Comparison of ENCODE assay signal across 9 mouse cellular contexts in the genomic region with DNA sequence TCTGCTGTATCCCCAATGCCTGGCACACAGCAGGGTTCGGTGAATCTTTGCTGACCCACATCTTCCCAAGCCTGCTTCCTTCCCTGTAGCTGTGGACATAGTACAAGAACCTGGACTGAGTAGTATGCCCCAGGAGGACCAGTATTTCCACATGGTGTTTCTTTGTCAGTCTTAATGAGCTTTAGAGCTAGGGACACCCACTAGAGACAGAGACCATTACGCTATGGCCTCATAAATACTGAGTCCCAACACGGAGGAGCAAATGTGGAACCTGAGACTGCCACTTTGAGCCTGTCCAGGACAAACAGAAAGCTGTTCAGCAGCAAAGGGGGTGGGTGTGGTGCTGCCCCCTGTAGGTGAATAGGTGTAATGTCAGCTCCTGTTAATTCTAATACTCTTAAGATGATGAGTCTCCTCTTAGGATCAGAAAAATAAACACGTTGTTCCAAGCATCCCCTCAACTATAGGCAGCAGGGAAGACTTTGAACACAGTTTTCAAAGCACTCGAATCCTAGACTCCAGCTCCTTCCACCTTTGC. TPM values are rescaled to one million over a fixed set of nuclear protein-coding genes. Genes with fewer than 3 reads are reported as not detected.
A peak's percentile ranks its signal among the peaks of the same experiment; 100 is the strongest.
DNase-seq lines count a peak whose midpoint lies in the region; ATAC-seq and TF ChIP-seq lines count a peak whose summit lies in the region.
"Had no signal": no experiment of that assay in that cellular context is flagged by ENCODE, and none has a peak within 500 bp of the region (broad histone marks: within the 10 kb centered on the region; RNA-seq: fewer than 3 reads in every experiment).

No protein-coding gene starts in this region.

- H3K27me3 ChIP-seq in thymus, adult 2 months (ENCODE audit: control insufficient read depth, insufficient read depth, low read length) = no peaks in the 10 kb centered on the region

- DNase-seq in gastrocnemius, adult 2 months = peak; percentile 41
- DNase-seq in gastrocnemius, postnatal 36 days = no peak
- peak; percentile 13 for DNase-seq in thymus, adult 2 months
- no peak for DNase-seq in thymus, adult 18-20 months
- no peak for DNase-seq in urinary bladder, postnatal 10 days (ENCODE audit: low spot score)
- no peak for DNase-seq in kidney, adult 18-20 months

- no peak overlapping the region for H3K4me3 ChIP-seq in gastrocnemius, adult 2 months
- no peak overlapping the region for H3K4me3 ChIP-seq in thymus, adult 2 months (ENCODE audit: control insufficient read depth, insufficient read depth, low read length)
- no peak overlapping the region for H3K4me3 ChIP-seq in embryonic fibroblast, embryonic 13.5 days (ENCODE audit: insufficient read depth, low read length)
- H3K4me3 ChIP-seq: megakaryocyte, embryonic 14.5 days had no signal

- intact Hi-C loops in gastrocnemius, adult 2 months (cut with DNase I) = loop anchor here (5.0 kb wide), 1 partner anchor 45 kb away; the partner anchor contains the start of gene Kcnf1
- intact Hi-C loops in gastrocnemius, postnatal 36 days (cut with DNase I) = loop anchor here (5.0 kb wide), 1 partner anchor 45 kb away; the partner anchor contains the start of gene Kcnf1

- no peaks in the 10 kb centered on the region for H3K36me3 ChIP-seq in thymus, adult 2 months (ENCODE audit: control insufficient read depth, insufficient read depth, low read length)

- no peak for TF ChIP-seq POLR2A in thymus, adult 2 months (IDR thresholded peaks at IDR 0.05; ENCODE audit: control insufficient read depth, extremely low read depth, insufficient read depth, low read length, poor library complexity)
- no peak for TF ChIP-seq POLR2A in embryonic fibroblast, embryonic 13.5 days (IDR thresholded peaks at IDR 0.05; ENCODE audit: low read depth, low read length)

- 57% methylated on average over 5 of the region's 5 CpGs for WGBS in thymus, adult 2 months

- peak; percentile 70 for TF ChIP-seq CTCF in gastrocnemius, adult 2 months (IDR thresholded peaks at IDR 0.05)
- no peak for TF ChIP-seq CTCF in thymus, adult 2 months (IDR thresholded peaks at IDR 0.05; ENCODE audit: borderline replicate concordance, control insufficient read depth, extremely low read depth, insufficient read depth, low read length, poor library complexity)
- 0 out of 2 replicates have a peak, but pooled peaks have one; percentile 17 for TF ChIP-seq CTCF in embryonic fibroblast, embryonic 13.5 days (IDR thresholded peaks at IDR 0.05; ENCODE audit: borderline replicate concordance, insufficient read depth, low read length)

- H3K27ac ChIP-seq in gastrocnemius, adult 2 months = peak overlapping the region; percentile 44; the same call in 1 of the 2 replicates
- no peak overlapping the region for H3K27ac ChIP-seq in thymus, adult 2 months (ENCODE audit: control insufficient read depth, insufficient read depth, low read length)
- no peak overlapping the region for H3K27ac ChIP-seq in embryonic fibroblast, embryonic 13.5 days (ENCODE audit: insufficient read depth, low read length)

- no peaks in the 10 kb centered on the region for H3K4me1 ChIP-seq in thymus, adult 2 months (replicated peaks; ENCODE audit: control insufficient read depth, insufficient read depth, low read length)
- H3K4me1 ChIP-seq in embryonic fibroblast, embryonic 13.5 days (ENCODE audit: control insufficient read depth, insufficient read depth, low read length) = peaks cover 6% of the 10 kb centered on the region; the same call in 1 of the 2 replicates
- H3K4me1 ChIP-seq: megakaryocyte, embryonic 14.5 days had no signal

- no peak for ATAC-seq in megakaryocyte, adult 5-6 weeks (ENCODE audit: poor library complexity, severe bottlenecking)

RNA-seq across cellular contexts. Expression of gene Pdia6, which starts 44.4 kb away (rescaled TPM):
- total RNA-seq in gastrocnemius, adult 2 months (2021) = 10 to 100 TPM; 40.1 to 49.5 TPM
- 10 to 100 TPM; 40.6 to 45.2 TPM for total RNA-seq in gastrocnemius, postnatal 36 days (2021)
- 46.6 and 49.2 TPM in 2 replicates for polyA plus RNA-seq in thymus, adult 2 months (2012; rRNA removed)
- 372 and 380 TPM in 2 replicates for polyA plus RNA-seq in embryonic fibroblast, embryonic 13.5 days (2011; ENCODE audit: insufficient read length, low read depth, missing spikeins)
- 124 and 125 TPM in 2 replicates for total RNA-seq in megakaryocyte, adult 5-6 weeks (2015)
- 208 and 212 TPM in 2 replicates for total RNA-seq in megakaryocyte, adult 5-6 weeks (2017)

RNA-seq across cellular contexts. Expression of gene Kcnf1, which starts 45.3 kb away (rescaled TPM):
- 10 to 100 TPM in 1 of 2 experiments, 1 to 10 TPM in 1; 4.2 to 15.5 TPM for total RNA-seq in gastrocnemius, adult 2 months (2021)
- 1 to 10 TPM; 2.2 to 2.9 TPM for total RNA-seq in gastrocnemius, postnatal 36 days (2021)
- 0.17 and 0.75 TPM in 2 replicates for polyA plus RNA-seq in thymus, adult 2 months (2012; rRNA removed)
- polyA plus RNA-seq in embryonic fibroblast, embryonic 13.5 days (2011; ENCODE audit: insufficient read length, low read depth, missing spikeins) = 0.46 and 0.47 TPM in 2 replicates
- total RNA-seq in megakaryocyte, adult 5-6 weeks (2015) = not detected in 2 replicates
- not detected in 2 replicates for total RNA-seq in megakaryocyte, adult 5-6 weeks (2017)

Comparison
In these comparisons a context has a peak if more than half of its experiments do, and no peak if none do; other contexts are left out.
1. DNase-seq: peak in gastrocnemius, adult 2 months (single experiment) and thymus, adult 2 months (single experiment); none in gastrocnemius, postnatal 36 days (0 of 2), thymus, adult 18-20 months (0 of 2), urinary bladder, postnatal 10 days (single experiment) and kidney, adult 18-20 months (single experiment).